Mouse (Mus musculus) bone marrow macrophage, adult 2 months (primary cell): ENCODE data around the gene Agbl4.

Experiments
- CTCF ChIP-seq: IDR thresholded peaks from 2 replicates; pipeline ENCODE4 v1.5.1; 2012; ENCODE audit warnings: low read depth, mild to moderate bottlenecking, low read length, moderate library complexity
- POLR2A ChIP-seq: IDR thresholded peaks from 2 replicates; pipeline ENCODE4 v1.6.1; 2012; ENCODE audit warnings: mild to moderate bottlenecking, low read depth, low read length, borderline replicate concordance

DNA sequence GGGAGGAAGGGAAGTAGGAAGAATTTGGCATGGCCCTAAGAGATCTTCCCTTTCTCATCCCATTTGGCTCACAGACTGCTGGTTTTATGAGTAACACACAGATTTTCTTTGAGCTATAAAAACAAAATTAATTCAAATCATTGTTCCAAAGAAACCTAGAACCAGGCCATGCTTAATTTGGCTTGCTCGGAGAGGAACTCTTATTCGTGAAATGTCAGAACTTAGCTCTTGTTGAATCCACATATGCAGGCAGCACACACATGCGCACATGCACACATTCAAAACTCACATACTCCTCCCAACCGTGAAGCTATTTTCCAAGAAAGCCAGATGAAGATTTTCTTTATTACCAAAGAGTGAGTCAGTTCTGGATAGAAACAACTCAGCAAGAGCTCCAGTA, 621.9 kb downstream of the Agbl4 start:
- TF ChIP-seq CTCF (no peak), POLR2A (no peak)
